Mouse (Mus musculus): ENCODE data around the gene Ldb2.

DNA sequence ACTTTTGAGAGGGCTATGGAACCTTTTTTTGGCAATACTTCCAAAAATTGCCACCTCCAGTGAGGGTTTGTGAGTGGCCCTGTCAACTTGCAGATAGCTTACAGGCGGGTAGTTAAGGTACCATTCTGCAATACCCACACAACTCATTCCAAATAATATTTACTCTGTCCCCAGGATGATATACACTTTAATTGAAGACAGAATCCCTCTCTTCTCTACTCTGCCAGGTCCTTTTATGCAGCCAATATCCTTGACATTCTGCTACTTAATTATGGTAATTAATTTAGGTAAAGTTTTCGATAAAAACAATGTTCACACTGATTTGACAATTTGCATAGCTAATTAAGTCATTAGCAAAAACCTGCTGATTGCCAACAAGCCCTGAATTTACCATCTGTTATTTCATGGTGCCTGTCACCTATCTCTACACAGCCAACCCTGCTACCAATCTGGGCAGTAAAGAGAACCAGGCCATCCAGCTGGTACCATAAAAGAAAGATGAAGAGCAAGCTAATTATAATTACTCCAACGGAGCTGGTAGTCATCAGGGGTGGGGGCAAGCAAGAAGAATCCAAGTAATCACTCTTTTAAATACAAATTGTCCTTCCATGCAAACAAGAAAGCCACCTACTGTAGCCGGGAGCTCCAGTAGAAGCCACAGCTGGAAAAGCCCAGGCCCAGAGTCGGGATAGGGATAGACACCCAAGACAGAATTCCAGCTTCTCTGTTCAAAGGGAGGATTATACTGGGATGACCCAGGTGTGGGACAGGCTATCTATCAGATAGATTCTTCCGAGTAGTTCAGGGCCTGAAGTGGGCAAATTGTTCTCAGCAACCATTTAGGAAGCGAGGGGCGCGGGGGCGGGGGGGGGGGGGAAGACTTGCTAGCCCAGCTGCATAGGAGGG is 325.4 kb downstream of the Ldb2 start:
- TF ChIP-seq CTCF (IDR thresholded peaks at IDR 0.05; ENCODE audit: low read depth) (no peak), EP300 (IDR thresholded peaks at IDR 0.05; ENCODE audit: low read depth) (no peak)

Measured in liver, postnatal 0 days (tissue).